Comparison of ENCODE assay signal across 8 mouse cellular contexts in genomic region chr9:60837078-60837448, GRCm38 (mm10). TPM values are rescaled to one million over a fixed set of nuclear protein-coding genes. Genes with fewer than 3 reads are reported as not detected.
DNase-seq lines count a peak whose midpoint lies in the region; ATAC-seq and TF ChIP-seq lines count a peak whose summit lies in the region.
"Had no signal": no experiment of that assay in that cellular context is flagged by ENCODE, and none has a peak within 500 bp of the region (broad histone marks: within the 10 kb centered on the region; RNA-seq: fewer than 3 reads in every experiment).

No protein-coding gene starts in this region.

- 65% methylated on average over 4 of the region's 4 CpGs for WGBS in liver, postnatal 0 days (ENCODE audit: insufficient replicate concordance)
- WGBS in heart, postnatal 0 days, result 27% methylated on average over 4 of the region's 4 CpGs
- WGBS in midbrain, embryonic 16.5 days, result 57% methylated on average over 4 of the region's 4 CpGs

- TF ChIP-seq CTCF in liver, postnatal 0 days (IDR thresholded peaks at IDR 0.05; ENCODE audit: low read depth), result no peak
- TF ChIP-seq CTCF in embryonic fibroblast, embryonic 13.5 days (IDR thresholded peaks at IDR 0.05; ENCODE audit: borderline replicate concordance, insufficient read depth, low read length), result no peak
- TF ChIP-seq CTCF in heart, postnatal 0 days (IDR thresholded peaks at IDR 0.05; ENCODE audit: low read depth), result no peak

- DNase-seq in liver, postnatal 0 days, result no peak
- no peak for DNase-seq in liver
- no peak for DNase-seq in heart, postnatal 0 days (ENCODE audit: low spot score)
- DNase-seq in adrenal gland, adult 8-10 months, result no peak
- no peak for DNase-seq in thymus, postnatal 36 days
- DNase-seq: cerebellum, adult 11-12 months had no signal

- no peaks in the 10 kb centered on the region for H3K27me3 ChIP-seq in liver, postnatal 0 days (ENCODE audit: insufficient read depth, low read length)
- H3K27me3 ChIP-seq in heart, postnatal 0 days (ENCODE audit: control insufficient read depth, insufficient read depth, low read length), result no peaks in the 10 kb centered on the region
- no peaks in the 10 kb centered on the region for H3K27me3 ChIP-seq in midbrain, embryonic 16.5 days (ENCODE audit: control insufficient read depth, insufficient read depth, low read depth, low read length)

- ATAC-seq in liver, postnatal 0 days, result no peak; the same call in 1 of the 2 replicates
- ATAC-seq in heart, postnatal 0 days (ENCODE audit: insufficient read depth, low read depth), result peak; percentile 55
- ATAC-seq in midbrain, embryonic 16.5 days, result no peak

- H3K4me2 ChIP-seq in liver, postnatal 0 days (ENCODE audit: low read depth, low read length), result no peak overlapping the region
- peak overlapping the region; percentile 73 for H3K4me2 ChIP-seq in heart, postnatal 0 days (ENCODE audit: low read depth, low read length)
- peak overlapping the region; percentile 52 for H3K4me2 ChIP-seq in midbrain, embryonic 16.5 days (ENCODE audit: low read length)

- peak overlapping the region; percentile 20; the same call in 1 of the 2 replicates for H3K27ac ChIP-seq in liver, postnatal 0 days (ENCODE audit: low read depth)
- peak overlapping the region; percentile 82 for H3K27ac ChIP-seq in embryonic fibroblast, embryonic 13.5 days (ENCODE audit: insufficient read depth, low read length)
- H3K27ac ChIP-seq in heart, postnatal 0 days (ENCODE audit: low read depth), result peak overlapping the region; percentile 92
- no peak overlapping the region for H3K27ac ChIP-seq in midbrain, embryonic 16.5 days (ENCODE audit: low read length)

- peaks cover 4% of the 10 kb centered on the region for H3K4me1 ChIP-seq in liver, postnatal 0 days (ENCODE audit: insufficient read depth)
- H3K4me1 ChIP-seq in embryonic fibroblast, embryonic 13.5 days (ENCODE audit: control insufficient read depth, insufficient read depth, low read length), result peaks cover 14% of the 10 kb centered on the region; the same call in 1 of the 2 replicates
- H3K4me1 ChIP-seq in heart, postnatal 0 days (ENCODE audit: control insufficient read depth, insufficient read depth), result peaks cover 36% of the 10 kb centered on the region
- peaks cover 17% of the 10 kb centered on the region; the same call in 1 of the 2 replicates for H3K4me1 ChIP-seq in midbrain, embryonic 16.5 days (ENCODE audit: control insufficient read depth, insufficient read depth, low read length)

- H3K4me3 ChIP-seq in liver, postnatal 0 days (ENCODE audit: low read depth, low read length), result no peak overlapping the region
- peak overlapping the region; percentile 3; the same call in 1 of the 2 replicates for H3K4me3 ChIP-seq in embryonic fibroblast, embryonic 13.5 days (ENCODE audit: insufficient read depth, low read length)
- peak overlapping the region; percentile 44 for H3K4me3 ChIP-seq in heart, postnatal 0 days (ENCODE audit: low read depth, low read length)
- no peak overlapping the region for H3K4me3 ChIP-seq in midbrain, embryonic 16.5 days (ENCODE audit: low read depth, low read length)

- H3K9me3 ChIP-seq in liver, postnatal 0 days (ENCODE audit: low read length), result no peaks in the 10 kb centered on the region
- H3K9me3 ChIP-seq in heart, postnatal 0 days (replicated peaks; ENCODE audit: control insufficient read depth, low read length), result no peaks in the 10 kb centered on the region
- no peaks in the 10 kb centered on the region for H3K9me3 ChIP-seq in midbrain, embryonic 16.5 days (replicated peaks; ENCODE audit: control insufficient read depth, low read length, poor library complexity, severe bottlenecking)

- no peak overlapping the region for H3K9ac ChIP-seq in liver, postnatal 0 days (replicated peaks)
- peak overlapping the region; percentile 53; the same call in 1 of the 2 replicates for H3K9ac ChIP-seq in heart, postnatal 0 days (replicated peaks; ENCODE audit: low read depth, low read length)
- H3K9ac ChIP-seq in midbrain, embryonic 16.5 days (ENCODE audit: low read depth, low read length), result no peak overlapping the region

- TF ChIP-seq EP300 in liver, postnatal 0 days (IDR thresholded peaks at IDR 0.05; ENCODE audit: low read depth), result no peak
- no peak for TF ChIP-seq EP300 in heart, postnatal 0 days (IDR thresholded peaks at IDR 0.05; ENCODE audit: low read depth)

- TF ChIP-seq POLR2A in embryonic fibroblast, embryonic 13.5 days (IDR thresholded peaks at IDR 0.05; ENCODE audit: low read depth, low read length), result no peak

- no peaks in the 10 kb centered on the region for H3K36me3 ChIP-seq in liver, postnatal 0 days (replicated peaks; ENCODE audit: insufficient read depth, low read length)
- H3K36me3 ChIP-seq in heart, postnatal 0 days (replicated peaks; ENCODE audit: control insufficient read depth, insufficient read depth, low read length), result no peaks in the 10 kb centered on the region
- no peaks in the 10 kb centered on the region for H3K36me3 ChIP-seq in midbrain, embryonic 16.5 days (ENCODE audit: control insufficient read depth, insufficient read depth, low read length)

RNA-seq across cellular contexts. Expression of gene Uaca, which starts 42.7 kb away (rescaled TPM):
- polyA plus RNA-seq in liver, postnatal 0 days (2015; fragmentation: Nextera tagmentation; extraction: Ambion mirVana), result 2.0 and 2.4 TPM in 2 replicates
- 15.1 and 17.8 TPM in 2 replicates for polyA plus RNA-seq in embryonic fibroblast, embryonic 13.5 days (2011; ENCODE audit: insufficient read length, low read depth, missing spikeins)
- 5.5 and 10.5 TPM in 2 replicates for total RNA-seq in heart, postnatal 0 days (2014; rRNA removed; ENCODE audit: low replicate concordance)
- polyA plus RNA-seq in heart, postnatal 0 days (2015; fragmentation: Nextera tagmentation; extraction: Ambion mirVana), result 17.3 and 18.6 TPM in 2 replicates
- polyA plus RNA-seq in midbrain, embryonic 16.5 days (2015; fragmentation: Nextera tagmentation; extraction: Ambion mirVana), result 13.6 and 17.3 TPM in 2 replicates
- total RNA-seq in adrenal gland, adult 8-10 months (2022), result 10 to 100 TPM; 37.5 to 62.0 (median 48.1) TPM

Comparison
In these comparisons a context has a peak if more than half of its experiments do, and no peak if none do; other contexts are left out.
1. H3K4me3 ChIP-seq: peak in embryonic fibroblast, embryonic 13.5 days (single experiment) and heart, postnatal 0 days (single experiment); none in liver, postnatal 0 days (single experiment) and midbrain, embryonic 16.5 days (single experiment).